Mouse (Mus musculus): ENCODE results near the gene Polm.

DNA sequence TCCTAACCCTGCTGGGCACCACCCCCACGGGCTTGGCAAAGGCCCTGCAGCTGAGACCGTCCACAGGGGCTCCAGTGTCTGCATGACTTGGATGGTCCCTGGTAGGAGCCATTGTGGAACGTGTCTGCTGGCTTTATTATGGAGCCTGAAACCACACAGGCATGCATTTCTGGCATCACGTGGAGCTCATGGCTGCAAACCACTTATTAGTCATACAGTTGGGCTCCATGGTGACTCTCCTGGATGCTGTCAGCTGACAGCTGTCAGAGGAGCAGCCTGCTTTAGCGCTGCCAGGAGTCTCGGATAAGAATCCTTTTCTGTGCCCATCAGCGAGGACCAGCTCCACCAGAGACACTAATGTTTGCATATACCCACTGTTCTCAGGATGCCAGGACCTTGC lies 42.1 kb downstream of the Polm start:
- TF ChIP-seq POLR2A (IDR thresholded peaks at IDR 0.05; ENCODE audit: control insufficient read depth, extremely low read depth, insufficient read depth, low read length, poor library complexity) (no peak), CTCF (IDR thresholded peaks at IDR 0.05; ENCODE audit: borderline replicate concordance, control insufficient read depth, extremely low read depth, insufficient read depth, low read length, poor library complexity) (no peak)

Measured in thymus, adult 2 months (tissue).